Mouse (Mus musculus) kidney, postnatal 0 days (tissue): ENCODE measurements around the gene D630039A03Rik. TPM values are rescaled to one million over a fixed set of nuclear protein-coding genes. Genes with fewer than 3 reads are reported as not detected.
A peak's percentile ranks its signal among the peaks of the same experiment; 100 is the strongest.

Experiments
- ATAC-seq: fragments of 200-750 bp; cut with Nextera tagmentation; replicated peaks from 2 replicates; pipeline ENCODE4 v1.8.0; 2017; ENCODE audit warnings: low read depth, moderate number of reproducible peaks, moderate TSS enrichment, moderate library complexity; ENCODE audit not compliant: low FRiP score
- DNase-seq: peaks from one replicate; pipeline ENCODE4 v3.0.0-alpha.2; 2016; ENCODE audit warnings: low spot score
- H3K27ac ChIP-seq: fragments of 300-500 bp; sonication (generic); 2 replicates; pipeline ENCODE4 v1.5.1; 2014; ENCODE audit warnings: mild to moderate bottlenecking
- H3K27me3 ChIP-seq: fragments of 300-500 bp; sonication (generic); 2 replicates; pipeline ENCODE4 v1.6.1; 2014; ENCODE audit warnings: low read length, mixed read lengths; ENCODE audit not compliant: insufficient read depth
- H3K36me3 ChIP-seq: fragments of 300-500 bp; sonication (generic); 2 replicates; pipeline ENCODE4 v1.6.1; 2014; ENCODE audit warnings: low read length, mixed read lengths; ENCODE audit not compliant: insufficient read depth
- H3K4me1 ChIP-seq: fragments of 300-500 bp; sonication (generic); replicated peaks from 2 replicates; pipeline ENCODE4 v1.6.1; 2014; ENCODE audit warnings: antibody characterized with exemption, low read length, mixed read lengths; ENCODE audit not compliant: insufficient read depth
- H3K4me2 ChIP-seq: fragments of 300-500 bp; sonication (generic); 2 replicates; pipeline ENCODE4 v1.6.1; 2014; ENCODE audit warnings: mild to moderate bottlenecking, low read length, moderate library complexity, mixed read lengths
- H3K4me3 ChIP-seq: fragments of 300-500 bp; sonication (generic); replicated peaks from 2 replicates; pipeline ENCODE4 v1.5.1; 2014; ENCODE audit warnings: low read depth, low read length
- H3K9ac ChIP-seq: fragments of 300-500 bp; sonication (generic); 2 replicates; pipeline ENCODE4 v1.6.1; 2014; ENCODE audit warnings: low read depth, low read length
- H3K9me3 ChIP-seq: fragments of 300-500 bp; sonication (generic); replicated peaks from 2 replicates; pipeline ENCODE4 v1.6.1; 2016; ENCODE audit warnings: low read length, inconsistent platforms, mixed read lengths
- CTCF ChIP-seq: IDR thresholded peaks from 2 replicates; pipeline ENCODE4 v1.5.1; 2016; ENCODE audit warnings: antibody characterized with exemption, low read depth, mild to moderate bottlenecking, moderate library complexity
- WGBS: fragments of 180-500 bp; shearing (Covaris S2); extraction: QIAGEN DNeasy Blood & Tissue Kit; methylation state at CpG from one replicate; pipeline ENCODE4 v1.1.7; 2014; 5-methylcytosine and 5-hydroxymethylcytosine counted together
- polyA plus RNA-seq: library from polyadenylated mRNA; unstranded; fragments of >200 nt; fragmentation: Nextera tagmentation; extraction: Ambion mirVana; gene quantifications from 2 replicates; pipeline ENCODE4 v1.2.1, GENCODE M21; 2015

Gene D630039A03Rik
- polyA plus RNA-seq, 1 experiment from 2014 or later = 2.3 TPM

DNA sequence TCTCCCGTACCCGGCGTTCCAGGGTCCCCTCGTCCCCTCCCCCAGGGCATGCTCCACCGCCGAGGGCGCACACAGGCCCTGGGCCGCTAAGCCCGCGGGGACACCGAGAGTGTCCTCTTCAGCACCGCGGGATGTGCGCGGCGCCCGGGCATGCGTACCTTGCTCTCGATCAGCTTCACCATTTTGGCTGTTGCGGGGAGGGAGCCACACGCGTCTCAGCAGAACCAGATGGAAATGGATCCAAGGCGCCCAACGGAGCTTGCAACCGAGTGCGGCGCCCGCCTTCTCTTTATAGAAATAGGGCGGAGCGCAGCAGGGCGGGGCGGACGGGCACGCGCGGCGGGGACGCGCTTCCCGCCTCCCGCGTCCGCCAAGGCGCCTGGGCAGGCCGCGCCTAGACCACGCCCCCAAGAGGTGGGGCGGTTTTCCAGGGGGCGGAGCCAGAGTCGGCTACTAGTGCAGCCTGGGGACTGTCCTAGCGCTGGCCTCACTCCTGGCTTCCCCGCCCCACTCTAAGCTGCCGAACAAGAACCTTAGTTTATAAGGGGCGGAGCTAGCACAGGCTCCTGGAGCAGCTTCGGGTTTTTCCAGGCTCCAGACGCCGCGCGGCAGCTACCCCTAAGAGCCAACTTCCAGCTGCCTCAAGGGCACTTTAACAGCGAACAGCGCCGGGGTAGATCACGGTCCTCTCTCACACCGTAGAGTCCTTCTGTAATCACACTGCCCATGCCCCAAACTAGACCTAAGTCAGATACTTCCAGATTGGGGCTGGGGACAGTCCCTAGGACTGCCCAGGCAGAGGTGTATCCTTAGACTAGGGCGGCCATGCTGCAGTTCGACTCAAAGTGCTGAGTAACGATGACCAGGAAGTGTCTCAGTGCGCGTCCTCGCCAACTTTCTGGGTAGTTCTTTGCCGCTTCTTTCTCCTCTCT lies 40.2 kb upstream of the D630039A03Rik start, which contains the start of gene Txn1:
TSS of gene Txn1 (minus strand) at position 383 of the 932 bp plus-strand sequence.
- H3K9me3 ChIP-seq = no peaks in the 10 kb centered on the region
- TF ChIP-seq CTCF = peak; percentile 3; the same call in 1 of the 2 replicates
- H3K4me2 ChIP-seq = peak within 1 kb of the TSS; percentile 72
- H3K9ac ChIP-seq = peak within 1 kb of the TSS; percentile 87
- peaks cover 5% of the 10 kb centered on the region; the same call in 1 of the 2 replicates for H3K36me3 ChIP-seq
- no peaks in the 10 kb centered on the region for H3K27me3 ChIP-seq
- under 1% methylated on average over 69 of the region's 71 CpGs for WGBS
- ATAC-seq (peak; percentile 97), DNase-seq (peak; percentile 100)
- peaks cover 14% of the 10 kb centered on the region for H3K4me1 ChIP-seq
- peak within 1 kb of the TSS; percentile 96 for H3K27ac ChIP-seq
- peak within 1 kb of the TSS; percentile 81 for H3K4me3 ChIP-seq

DNA sequence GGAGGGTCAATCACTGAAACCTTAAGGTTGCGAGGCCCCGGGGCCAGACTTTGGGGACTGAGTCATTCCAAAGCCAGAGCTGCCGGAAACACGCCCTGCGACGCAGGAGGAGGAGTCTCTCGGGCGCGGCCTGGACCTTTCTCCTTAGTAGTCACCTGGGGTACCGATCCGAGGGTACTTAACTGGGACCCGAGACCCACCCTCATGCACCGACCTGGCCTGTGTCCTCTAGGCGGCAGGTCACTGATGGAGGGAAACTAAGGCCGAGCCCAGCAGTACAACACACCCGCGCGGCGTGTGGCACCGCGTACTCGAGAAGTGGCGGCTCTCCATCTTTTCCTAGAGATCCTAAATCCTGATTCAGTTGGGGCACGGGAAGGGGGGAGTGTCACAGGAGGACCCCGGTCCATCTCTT lies 39.5 kb upstream of the D630039A03Rik start:
- DNase-seq = peak; percentile 71
- peak; percentile 20; the same call in 1 of the 2 replicates for TF ChIP-seq CTCF

DNA sequence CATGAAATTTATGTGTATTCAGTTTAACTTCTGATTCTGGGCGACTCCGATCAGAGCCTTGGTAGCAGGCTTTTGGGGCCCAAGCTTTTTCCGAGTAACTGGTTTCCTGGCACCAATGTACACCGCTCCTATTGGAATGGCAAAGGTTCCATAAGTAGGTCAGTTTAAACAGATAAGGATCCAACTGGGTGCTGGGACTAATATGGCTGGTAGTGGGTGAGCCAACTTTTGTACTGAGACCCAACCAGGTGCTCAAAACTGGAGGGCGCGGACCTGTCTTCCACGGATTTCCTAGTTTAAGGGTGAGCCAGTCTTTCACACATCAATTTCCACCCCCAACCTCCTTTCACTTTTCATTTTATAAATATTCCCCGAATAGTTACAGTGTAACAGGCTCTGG lies 38.9 kb upstream of the D630039A03Rik start:
- 67% methylated on average over 8 of the region's 8 CpGs for WGBS
- H3K4me2 ChIP-seq = peak overlapping the region; percentile 72
- H3K36me3 ChIP-seq = peaks cover 17% of the 10 kb centered on the region
- no peaks in the 10 kb centered on the region for H3K9me3 ChIP-seq
- H3K4me3 ChIP-seq = peak overlapping the region; percentile 81
- H3K4me1 ChIP-seq = peaks cover 14% of the 10 kb centered on the region
- no peaks in the 10 kb centered on the region for H3K27me3 ChIP-seq
- H3K9ac ChIP-seq = peak overlapping the region; percentile 87
- DNase-seq (no peak), ATAC-seq (no peak)
- TF ChIP-seq CTCF = no peak
- peak overlapping the region; percentile 96 for H3K27ac ChIP-seq

More for the DNA sequence above, 39.5 kb upstream of the D630039A03Rik start:
- H3K9me3 ChIP-seq = no peaks in the 10 kb centered on the region
- H3K36me3 ChIP-seq = peaks cover 12% of the 10 kb centered on the region; the same call in 1 of the 2 replicates
- peak overlapping the region; percentile 72 for H3K4me2 ChIP-seq
- under 1% methylated on average over 25 of the region's 25 CpGs for WGBS
- peak; percentile 13 for ATAC-seq
- no peaks in the 10 kb centered on the region for H3K27me3 ChIP-seq
- H3K9ac ChIP-seq = peak overlapping the region; percentile 87
- H3K27ac ChIP-seq = peak overlapping the region; percentile 96
- peak overlapping the region; percentile 81 for H3K4me3 ChIP-seq
- H3K4me1 ChIP-seq = peaks cover 14% of the 10 kb centered on the region

DNA sequence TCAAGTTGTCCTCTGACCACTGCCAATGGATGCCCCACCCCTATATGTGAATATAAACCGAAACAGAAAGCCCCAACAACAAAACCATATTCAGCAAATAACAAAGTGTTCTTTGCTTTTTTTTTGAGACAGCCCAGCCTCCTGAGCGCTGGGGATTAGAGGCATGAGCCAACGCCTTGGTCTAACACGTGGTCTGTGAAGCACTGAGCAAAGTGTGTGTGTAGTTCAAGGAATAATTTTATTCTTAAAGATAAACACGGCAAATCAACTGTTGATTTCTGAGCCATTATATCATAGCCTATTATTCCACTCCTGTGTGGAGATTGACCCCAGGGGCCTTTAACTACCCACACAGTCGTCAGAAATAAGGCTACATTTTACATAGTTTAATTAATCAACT lies 38.5 kb upstream of the D630039A03Rik start:
- WGBS = 64% methylated on average over 6 of the region's 6 CpGs
- no peaks in the 10 kb centered on the region for H3K27me3 ChIP-seq
- no peaks in the 10 kb centered on the region for H3K9me3 ChIP-seq
- peaks cover 21% of the 10 kb centered on the region for H3K36me3 ChIP-seq
- no peak overlapping the region for H3K27ac ChIP-seq
- TF ChIP-seq CTCF = no peak
- peaks cover 14% of the 10 kb centered on the region for H3K4me1 ChIP-seq
- ATAC-seq (no peak), DNase-seq (no peak)
- H3K9ac ChIP-seq = no peak overlapping the region
- H3K4me2 ChIP-seq = peak overlapping the region; percentile 72
- peak overlapping the region; percentile 81; the same call in 1 of the 2 replicates for H3K4me3 ChIP-seq

DNA sequence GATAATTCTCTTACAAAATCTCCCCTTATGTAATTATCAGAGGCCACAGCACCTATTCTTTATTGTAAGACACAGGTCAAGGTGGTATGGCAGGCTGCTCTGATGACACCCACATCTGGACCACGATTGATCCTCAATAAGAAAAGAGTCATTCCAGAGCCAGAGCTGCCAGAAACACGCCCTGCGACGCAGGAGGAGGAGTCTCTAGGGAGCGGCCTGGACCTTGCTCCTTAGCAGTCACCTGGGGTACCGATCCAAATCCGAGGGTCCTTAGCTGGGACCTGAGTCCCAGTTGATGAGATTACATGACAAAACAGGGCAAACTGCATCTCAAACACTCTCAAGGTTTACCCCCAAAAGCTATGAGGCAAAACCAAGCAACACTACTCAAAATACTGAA lies 37.7 kb upstream of the D630039A03Rik start:
- WGBS = 73% methylated on average over 7 of the region's 7 CpGs
- H3K4me3 ChIP-seq = no peak overlapping the region
- no peak overlapping the region for H3K9ac ChIP-seq
- DNase-seq (no peak), ATAC-seq (no peak)
- TF ChIP-seq CTCF = no peak
- peak overlapping the region; percentile 72; the same call in 1 of the 2 replicates for H3K4me2 ChIP-seq
- H3K27ac ChIP-seq = no peak overlapping the region
- peaks cover 14% of the 10 kb centered on the region for H3K4me1 ChIP-seq
- H3K27me3 ChIP-seq = no peaks in the 10 kb centered on the region
- H3K9me3 ChIP-seq = no peaks in the 10 kb centered on the region
- peaks cover 27% of the 10 kb centered on the region for H3K36me3 ChIP-seq

DNA sequence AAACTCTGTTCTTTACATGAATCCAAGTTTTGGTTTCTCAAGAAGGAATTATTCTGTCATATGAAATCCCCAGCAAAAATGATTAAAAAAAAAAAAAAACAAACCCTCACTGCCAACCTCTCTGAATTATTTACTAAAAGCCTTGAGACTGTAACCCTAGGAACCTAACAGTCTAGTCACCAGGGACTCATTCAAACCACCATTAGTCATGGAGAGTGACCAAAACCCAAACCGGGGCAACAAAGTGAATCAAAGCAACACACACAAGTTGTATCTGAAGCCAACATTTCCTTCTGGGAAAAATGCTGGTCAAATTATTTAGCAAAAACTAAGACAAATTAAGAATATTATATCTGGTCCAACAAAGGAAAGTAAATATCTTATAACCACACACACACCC lies 36.8 kb upstream of the D630039A03Rik start:
- no peak overlapping the region for H3K4me2 ChIP-seq
- peaks cover 14% of the 10 kb centered on the region for H3K4me1 ChIP-seq
- no peaks in the 10 kb centered on the region for H3K27me3 ChIP-seq
- H3K27ac ChIP-seq = peak overlapping the region; percentile 31; the same call in 1 of the 2 replicates
- 62% methylated on average over 1 of the region's 1 CpGs for WGBS
- no peak overlapping the region for H3K9ac ChIP-seq
- no peak for TF ChIP-seq CTCF
- H3K36me3 ChIP-seq = peaks cover 33% of the 10 kb centered on the region
- H3K4me3 ChIP-seq = no peak overlapping the region
- H3K9me3 ChIP-seq = no peaks in the 10 kb centered on the region
- no peak for ATAC-seq
- no peak for DNase-seq
